In the genomic region with DNA sequence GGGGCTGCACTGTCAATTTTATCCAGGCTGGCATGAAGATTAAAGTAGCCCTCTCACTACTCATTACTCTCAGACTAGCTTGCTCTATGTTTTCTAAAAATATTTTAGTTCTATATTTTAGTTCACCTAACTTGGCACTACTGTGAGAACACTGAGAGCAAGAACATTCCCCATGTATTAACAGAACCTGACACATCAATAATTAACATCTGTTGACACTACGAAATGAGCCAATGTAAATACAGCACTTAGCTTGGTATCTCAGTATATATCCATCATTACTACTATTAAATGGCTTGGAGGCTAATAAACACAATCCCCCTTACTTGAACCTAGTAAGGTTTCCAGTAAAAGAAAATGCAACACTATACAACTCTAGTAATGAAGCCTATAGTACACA, we compare ENCODE assay signal across 26 mouse cellular contexts. TPM values are rescaled to one million over a fixed set of nuclear protein-coding genes. Genes with fewer than 3 reads are reported as not detected.
DNase-seq lines count a peak whose midpoint lies in the region; ATAC-seq and TF ChIP-seq lines count a peak whose summit lies in the region.
"Had no signal": no experiment of that assay in that cellular context is flagged by ENCODE, and none has a peak within 500 bp of the region (broad histone marks: within the 10 kb centered on the region; RNA-seq: fewer than 3 reads in every experiment).

No protein-coding gene starts in this region.

- H3K9ac ChIP-seq in kidney, postnatal 0 days (ENCODE audit: low read depth, low read length), result no peak overlapping the region
- no peak overlapping the region for H3K9ac ChIP-seq in liver, postnatal 0 days (replicated peaks)
- H3K9ac ChIP-seq: embryonic facial prominence, embryonic 13.5 days; embryonic facial prominence, embryonic 15.5 days; forebrain, embryonic 13.5 days; forebrain, embryonic 15.5 days; forebrain, postnatal 0 days had no signal

- no peak for TF ChIP-seq EP300 in liver, postnatal 0 days (IDR thresholded peaks at IDR 0.05; ENCODE audit: low read depth)

- no peaks in the 10 kb centered on the region for H3K9me3 ChIP-seq in kidney, postnatal 0 days (replicated peaks; ENCODE audit: low read length)
- no peaks in the 10 kb centered on the region for H3K9me3 ChIP-seq in liver, postnatal 0 days (ENCODE audit: low read length)
- H3K9me3 ChIP-seq: embryonic facial prominence, embryonic 13.5 days; embryonic facial prominence, embryonic 15.5 days; forebrain, embryonic 13.5 days; forebrain, embryonic 15.5 days; G1E had no signal

- no peak for TF ChIP-seq CTCF in gastrocnemius, adult 2 months (IDR thresholded peaks at IDR 0.05)
- no peak for TF ChIP-seq CTCF in kidney, postnatal 0 days (IDR thresholded peaks at IDR 0.05; ENCODE audit: low read depth)
- no peak for TF ChIP-seq CTCF in liver, postnatal 0 days (IDR thresholded peaks at IDR 0.05; ENCODE audit: low read depth)

- intact Hi-C loops in gastrocnemius, adult 2 months (cut with DNase I), result no loop called here

- DNase-seq in gastrocnemius, adult 2 months, result no peak
- no peak for DNase-seq in gastrocnemius, postnatal 10 days
- peak; percentile 29 for DNase-seq in kidney, postnatal 0 days (ENCODE audit: low spot score)
- no peak for DNase-seq in kidney, postnatal 36 days
- DNase-seq in liver, postnatal 0 days, result no peak
- DNase-seq in liver, result no peak
- DNase-seq: adrenal gland, adult 8-10 months; adrenal gland, postnatal 14 days; adrenal gland, postnatal 36 days; B cell, adult 2 months; cerebellum, adult 11-12 months; cerebellum, adult 2 months; cerebellum, adult 9-10 months; cerebellum, postnatal 10 days; cerebellum, postnatal 25 days; embryo, embryonic 11 days; forebrain, postnatal 0 days had no signal

- ATAC-seq in kidney, postnatal 0 days (replicated peaks; ENCODE audit: low FRiP score, low read depth), result no peak
- peak; percentile 72 for ATAC-seq in liver, postnatal 0 days
- ATAC-seq: activated CD4-positive, CD25-positive, alpha-beta regulatory T cell, adult 4 months; CD4-positive, CD25-positive, alpha-beta regulatory T cell, adult 4 months; forebrain, embryonic 13.5 days; forebrain, embryonic 15.5 days; forebrain, postnatal 0 days; Patski had no signal

- H3K36me3 ChIP-seq in kidney, postnatal 0 days (ENCODE audit: insufficient read depth, low read length), result no peaks in the 10 kb centered on the region
- peaks cover 3% of the 10 kb centered on the region; the same call in 1 of the 2 replicates for H3K36me3 ChIP-seq in liver, postnatal 0 days (replicated peaks; ENCODE audit: insufficient read depth, low read length)

- H3K27me3 ChIP-seq in kidney, postnatal 0 days (ENCODE audit: insufficient read depth, low read length), result no peaks in the 10 kb centered on the region
- H3K27me3 ChIP-seq in liver, postnatal 0 days (ENCODE audit: insufficient read depth, low read length), result no peaks in the 10 kb centered on the region
- H3K27me3 ChIP-seq: CH12.LX; embryonic facial prominence, embryonic 13.5 days; embryonic facial prominence, embryonic 15.5 days; forebrain, embryonic 13.5 days; forebrain, embryonic 15.5 days; Patski had no signal

- no peaks in the 10 kb centered on the region for H3K4me1 ChIP-seq in kidney, postnatal 0 days (replicated peaks; ENCODE audit: insufficient read depth, low read length)
- no peaks in the 10 kb centered on the region for H3K4me1 ChIP-seq in liver, postnatal 0 days (ENCODE audit: insufficient read depth)
- H3K4me1 ChIP-seq: embryonic facial prominence, embryonic 13.5 days; embryonic facial prominence, embryonic 15.5 days; forebrain, embryonic 13.5 days; forebrain, embryonic 15.5 days had no signal

- H3K27ac ChIP-seq in gastrocnemius, adult 2 months, result peak overlapping the region; percentile 38; the same call in 1 of the 2 replicates
- H3K27ac ChIP-seq in kidney, postnatal 0 days, result no peak overlapping the region
- H3K27ac ChIP-seq in liver, postnatal 0 days (ENCODE audit: low read depth), result no peak overlapping the region
- H3K27ac ChIP-seq: embryonic facial prominence, embryonic 13.5 days; embryonic facial prominence, embryonic 15.5 days; forebrain, embryonic 13.5 days; forebrain, embryonic 15.5 days had no signal

- no peak overlapping the region for H3K4me3 ChIP-seq in gastrocnemius, adult 2 months
- no peak overlapping the region for H3K4me3 ChIP-seq in kidney, postnatal 0 days (replicated peaks; ENCODE audit: low read depth, low read length)
- no peak overlapping the region for H3K4me3 ChIP-seq in liver, postnatal 0 days (ENCODE audit: low read depth, low read length)
- H3K4me3 ChIP-seq: embryonic facial prominence, embryonic 13.5 days; embryonic facial prominence, embryonic 15.5 days; forebrain, embryonic 13.5 days; forebrain, embryonic 15.5 days had no signal

- WGBS in kidney, postnatal 0 days, result 55% methylated on average over 1 of the region's 1 CpGs
- WGBS in liver, postnatal 0 days (ENCODE audit: insufficient replicate concordance), result 71% methylated on average over 1 of the region's 1 CpGs

- no peak overlapping the region for H3K4me2 ChIP-seq in kidney, postnatal 0 days (ENCODE audit: low read length)
- H3K4me2 ChIP-seq in liver, postnatal 0 days (ENCODE audit: low read depth, low read length), result no peak overlapping the region
- H3K4me2 ChIP-seq: embryonic facial prominence, embryonic 13.5 days; embryonic facial prominence, embryonic 15.5 days; forebrain, embryonic 13.5 days; forebrain, embryonic 15.5 days had no signal

RNA-seq across cellular contexts. Expression of a gene that starts 15.3 kb away (rescaled TPM):
- total RNA-seq in gastrocnemius, adult 2 months (2021), result 1 to 10 TPM; 4.8 to 7.2 TPM
- total RNA-seq in gastrocnemius, postnatal 10 days (2021), result 1 to 10 TPM; 6.3 to 9.2 TPM
- polyA plus RNA-seq in kidney, postnatal 0 days (2015; fragmentation: Nextera tagmentation; extraction: Ambion mirVana), result 13.1 TPM in 2 replicates
- 4.8 and 5.1 TPM in 2 replicates for polyA plus RNA-seq in liver, postnatal 0 days (2015; fragmentation: Nextera tagmentation; extraction: Ambion mirVana)

RNA-seq across cellular contexts. Expression of a gene that starts 15.3 kb away (rescaled TPM):
- total RNA-seq in gastrocnemius, adult 2 months (2021), result 10 to 100 TPM; 25.1 to 26.6 TPM
- total RNA-seq in gastrocnemius, postnatal 10 days (2021), result 10 to 100 TPM; 32.0 to 40.2 TPM
- 45.9 and 47.6 TPM in 2 replicates for polyA plus RNA-seq in kidney, postnatal 0 days (2015; fragmentation: Nextera tagmentation; extraction: Ambion mirVana)
- 18.1 and 18.2 TPM in 2 replicates for polyA plus RNA-seq in liver, postnatal 0 days (2015; fragmentation: Nextera tagmentation; extraction: Ambion mirVana)
